Mouse (Mus musculus): ENCODE data around the gene Atg9b. TPM values are rescaled to one million over a fixed set of nuclear protein-coding genes. Genes with fewer than 3 reads are reported as not detected.
A peak's percentile ranks its signal among the peaks of the same experiment; 100 is the strongest.

Gene Atg9b
- polyA plus RNA-seq, 1 experiment from 2014 or later = 1.2 TPM

GRCm38 (mm10) chr5:24350531-24351250 lies 41.3 kb downstream of the Atg9b start:
- peaks cover 83% of the 10 kb centered on the region for H3K4me1 ChIP-seq
- DNase-seq (ENCODE audit: low spot score) = no peak
- peak overlapping the region; percentile 88 for H3K4me3 ChIP-seq
- H3K36me3 ChIP-seq = peaks cover 24% of the 10 kb centered on the region
- H3K9me3 ChIP-seq = no peaks in the 10 kb centered on the region
- H3K27ac ChIP-seq = peak overlapping the region; percentile 99
- WGBS = 23% methylated on average over 15 of the region's 15 CpGs
- peaks cover 35% of the 10 kb centered on the region for H3K27me3 ChIP-seq (ENCODE audit: insufficient read depth, poor library complexity, severe bottlenecking)

- Histone ChIP-seq H3K4me3 (peak overlapping the region; percentile 88), H3K27ac (peak overlapping the region; percentile 99), H3K27me3 (ENCODE audit: insufficient read depth, poor library complexity, severe bottlenecking) (peaks cover 35% of the 10 kb centered on the region), H3K4me1 (peaks cover 89% of the 10 kb centered on the region), H3K36me3 (peaks cover 30% of the 10 kb centered on the region), H3K9me3 (no peaks in the 10 kb centered on the region)
- WGBS = 33% methylated on average over 3 of the region's 3 CpGs
- no peak for DNase-seq (ENCODE audit: low spot score)
These were observed 41.9 kb downstream of the Atg9b start for GRCm38 (mm10) chr5:24350073-24350472.

DNA sequence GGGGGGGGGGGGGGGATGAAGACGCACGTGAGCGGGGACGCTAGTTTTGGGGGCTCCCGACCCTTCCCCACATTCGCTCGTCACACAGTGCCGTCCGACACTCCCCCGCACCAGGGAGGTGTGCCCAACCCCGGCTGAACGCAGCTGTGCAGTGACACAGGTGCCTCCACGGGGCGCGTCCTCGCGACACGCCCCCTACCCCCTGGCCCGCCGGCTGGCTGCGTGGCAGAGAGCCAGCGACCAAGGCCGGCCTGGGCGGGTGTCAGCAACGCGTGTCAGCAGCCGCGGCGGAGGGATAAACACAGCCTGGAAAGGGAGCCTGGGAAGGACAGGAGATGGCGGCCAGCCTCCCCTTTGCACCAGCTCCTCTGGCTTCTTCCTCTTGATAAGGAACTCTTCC lies 43.4 kb downstream of the Atg9b start:
- peak overlapping the region; percentile 99 for H3K27ac ChIP-seq
- peaks cover 90% of the 10 kb centered on the region for H3K4me1 ChIP-seq
- H3K27me3 ChIP-seq (ENCODE audit: insufficient read depth, poor library complexity, severe bottlenecking) = peaks cover 30% of the 10 kb centered on the region
- no peak for DNase-seq (ENCODE audit: low spot score)
- 0% methylated on average over 30 of the region's 30 CpGs for WGBS
- H3K4me3 ChIP-seq = peak overlapping the region; percentile 88
- H3K36me3 ChIP-seq = peaks cover 36% of the 10 kb centered on the region
- H3K9me3 ChIP-seq = no peaks in the 10 kb centered on the region

GRCm38 (mm10) chr5:24348128-24348527 lies 43.8 kb downstream of the Atg9b start:
- Histone ChIP-seq H3K4me3 (peak overlapping the region; percentile 88), H3K27ac (peak overlapping the region; percentile 99), H3K27me3 (ENCODE audit: insufficient read depth, poor library complexity, severe bottlenecking) (peaks cover 27% of the 10 kb centered on the region), H3K4me1 (peaks cover 90% of the 10 kb centered on the region), H3K9me3 (no peaks in the 10 kb centered on the region), H3K36me3 (peaks cover 39% of the 10 kb centered on the region)
- WGBS = under 1% methylated on average over 36 of the region's 41 CpGs
- DNase-seq (ENCODE audit: low spot score) = peak; percentile 92

GRCm38 (mm10) chr5:24347186-24347875 lies 44.6 kb downstream of the Atg9b start:
- H3K27me3 ChIP-seq (ENCODE audit: insufficient read depth, poor library complexity, severe bottlenecking) = peaks cover 24% of the 10 kb centered on the region
- no peaks in the 10 kb centered on the region for H3K9me3 ChIP-seq
- peak overlapping the region; percentile 88 for H3K4me3 ChIP-seq
- H3K36me3 ChIP-seq = peaks cover 39% of the 10 kb centered on the region
- H3K4me1 ChIP-seq = peaks cover 90% of the 10 kb centered on the region
- 0 out of 2 replicates have a peak overlapping the region, but pooled peaks have one; percentile 99 for H3K27ac ChIP-seq
- DNase-seq (ENCODE audit: low spot score) = no peak
- WGBS = 44% methylated on average over 7 of the region's 7 CpGs

DNA sequence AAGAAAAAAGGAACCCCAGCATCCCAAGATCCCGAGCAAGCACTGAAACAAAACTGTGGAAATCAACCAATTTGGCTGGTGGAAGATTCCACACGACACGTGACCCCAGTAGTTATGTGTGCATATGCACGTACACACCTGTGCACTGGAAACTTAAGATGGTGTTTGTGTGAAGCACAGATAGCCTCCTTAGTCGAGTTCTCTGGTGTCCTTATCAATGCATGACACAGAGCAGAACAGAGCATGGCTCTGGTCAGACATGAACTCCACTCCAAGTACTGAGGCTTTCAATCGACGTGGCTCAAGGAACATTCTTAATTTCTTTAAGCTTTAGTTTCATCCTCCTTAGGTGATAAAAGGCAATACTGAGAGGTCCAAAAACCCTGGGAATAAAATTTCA lies 45.6 kb downstream of the Atg9b start:
- Histone ChIP-seq H3K27ac (no peak overlapping the region), H3K4me1 (peaks cover 90% of the 10 kb centered on the region), H3K36me3 (peaks cover 39% of the 10 kb centered on the region), H3K27me3 (ENCODE audit: insufficient read depth, poor library complexity, severe bottlenecking) (peaks cover 21% of the 10 kb centered on the region), H3K9me3 (no peaks in the 10 kb centered on the region), H3K4me3 (no peak overlapping the region)
- 71% methylated on average over 7 of the region's 7 CpGs for WGBS
- DNase-seq (ENCODE audit: low spot score) = no peak

DNA sequence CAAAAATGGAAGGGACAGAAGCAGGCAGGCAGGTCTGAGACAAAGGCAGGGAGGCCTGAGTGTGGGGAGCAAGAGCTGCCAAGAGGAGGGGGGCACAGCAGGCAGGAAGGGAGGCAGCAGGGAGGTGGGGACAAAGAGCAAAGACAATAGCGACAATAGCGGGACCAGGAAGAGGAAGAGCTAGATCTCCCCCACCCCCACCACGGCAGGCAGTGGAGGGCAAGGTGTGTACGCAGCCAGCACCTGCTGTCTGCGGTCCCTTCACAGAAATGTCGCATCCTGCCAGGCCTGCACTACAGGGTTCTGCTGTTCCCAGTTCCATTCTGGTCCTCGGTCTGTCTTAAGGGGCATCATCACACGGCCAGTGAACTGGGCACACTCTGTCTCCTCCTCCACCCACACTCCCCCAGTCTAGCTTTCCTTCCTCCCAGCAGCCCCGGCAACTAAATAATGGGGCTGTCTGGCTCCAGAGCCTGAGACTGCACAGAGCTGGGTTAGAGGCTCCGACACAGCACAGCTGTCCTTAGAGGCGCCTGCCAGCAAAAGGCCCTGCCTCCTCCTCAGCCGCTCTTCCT lies 47.4 kb downstream of the Atg9b start:
- Histone ChIP-seq H3K27ac (peak overlapping the region; percentile 79), H3K36me3 (peaks cover 41% of the 10 kb centered on the region), H3K4me1 (peaks cover 89% of the 10 kb centered on the region), H3K9me3 (no peaks in the 10 kb centered on the region), H3K27me3 (ENCODE audit: insufficient read depth, poor library complexity, severe bottlenecking) (peaks cover 6% of the 10 kb centered on the region), H3K4me3 (peak overlapping the region; percentile 19; the same call in 1 of the 2 replicates)
- WGBS = 20% methylated on average over 12 of the region's 12 CpGs
- no peak for DNase-seq (ENCODE audit: low spot score)

DNA sequence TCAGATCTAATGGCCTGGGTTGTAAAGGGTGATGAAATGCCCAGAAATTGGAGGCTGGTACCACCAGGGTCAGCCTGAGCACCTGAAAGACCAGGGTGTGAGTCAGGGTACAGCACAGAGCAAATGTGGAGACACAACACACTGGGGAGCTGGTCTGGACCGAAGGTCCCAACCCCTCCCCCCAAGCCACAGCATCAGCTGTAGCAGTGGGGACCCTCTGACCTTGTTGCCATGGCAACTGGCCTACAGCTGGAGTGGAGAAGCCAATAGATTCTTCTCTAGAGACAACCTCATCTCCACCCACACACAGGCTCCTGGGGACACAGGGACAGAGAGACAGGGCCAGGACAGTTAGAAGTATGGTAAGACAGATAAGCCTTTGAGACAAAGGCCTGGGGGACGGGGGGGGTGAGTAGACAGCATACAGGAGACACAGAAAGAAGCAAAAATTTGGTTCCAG lies 47.9 kb downstream of the Atg9b start:
- H3K4me3 ChIP-seq = peak overlapping the region; percentile 19
- WGBS = 22% methylated on average over 2 of the region's 2 CpGs
- peaks cover 44% of the 10 kb centered on the region for H3K36me3 ChIP-seq
- no peak for DNase-seq (ENCODE audit: low spot score)
- peak overlapping the region; percentile 79 for H3K27ac ChIP-seq
- H3K27me3 ChIP-seq (ENCODE audit: insufficient read depth, poor library complexity, severe bottlenecking) = peaks cover under 1% of the 10 kb centered on the region; the same call in 1 of the 2 replicates
- H3K9me3 ChIP-seq = no peaks in the 10 kb centered on the region
- H3K4me1 ChIP-seq = peaks cover 89% of the 10 kb centered on the region

DNA sequence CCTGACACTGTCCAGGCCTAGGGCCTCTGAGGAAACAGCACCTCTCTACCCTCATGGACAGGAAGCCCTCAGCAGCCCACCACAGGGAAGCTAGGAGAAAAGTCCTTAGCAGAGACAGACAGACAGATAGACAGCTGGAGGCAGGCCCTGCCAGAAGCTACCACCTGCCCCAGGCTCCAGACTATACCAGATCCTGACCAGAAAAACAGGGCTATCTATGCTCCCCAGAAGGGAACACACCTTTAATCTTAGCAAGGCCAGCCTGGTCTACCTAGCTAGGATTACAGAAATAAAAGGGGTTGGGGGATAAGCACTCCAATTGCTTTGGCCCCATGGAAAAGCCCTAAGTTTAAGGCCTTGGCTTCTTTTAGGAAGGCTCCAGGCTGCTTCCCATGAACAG lies 48.6 kb downstream of the Atg9b start:
- DNase-seq (ENCODE audit: low spot score) = no peak
- Histone ChIP-seq H3K9me3 (no peaks in the 10 kb centered on the region), H3K36me3 (peaks cover 50% of the 10 kb centered on the region), H3K27me3 (ENCODE audit: insufficient read depth, poor library complexity, severe bottlenecking) (no peaks in the 10 kb centered on the region), H3K4me1 (peaks cover 89% of the 10 kb centered on the region), H3K27ac (peak overlapping the region; percentile 79), H3K4me3 (peak overlapping the region; percentile 9; the same call in 1 of the 2 replicates)

DNA sequence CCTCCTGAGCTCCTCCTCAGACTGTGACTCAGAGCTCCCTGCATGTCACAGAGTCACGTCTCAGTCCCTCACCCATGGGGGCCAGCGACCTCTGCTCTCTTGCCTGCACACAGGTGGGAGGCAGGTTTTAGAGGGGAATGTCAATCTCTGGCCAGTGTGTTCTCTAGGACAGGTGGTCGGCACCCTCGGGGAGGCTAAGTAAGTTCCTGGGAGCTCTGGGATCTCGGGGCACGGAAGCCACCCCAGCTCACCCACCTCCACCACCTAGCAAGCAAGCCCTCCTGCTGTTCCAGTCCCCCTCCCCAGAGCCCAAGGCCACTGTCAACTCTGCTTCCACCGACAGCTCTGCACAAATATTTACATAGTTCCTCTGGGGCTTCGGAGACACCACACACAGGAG lies 49.0 kb downstream of the Atg9b start:
- Histone ChIP-seq H3K27me3 (ENCODE audit: insufficient read depth, poor library complexity, severe bottlenecking) (no peaks in the 10 kb centered on the region), H3K27ac (peak overlapping the region; percentile 79), H3K36me3 (peaks cover 50% of the 10 kb centered on the region), H3K9me3 (no peaks in the 10 kb centered on the region), H3K4me1 (peaks cover 89% of the 10 kb centered on the region), H3K4me3 (peak overlapping the region; percentile 5; the same call in 1 of the 2 replicates)
- no peak for DNase-seq (ENCODE audit: low spot score)
- 40% methylated on average over 8 of the region's 8 CpGs for WGBS

- Histone ChIP-seq H3K27ac (peak overlapping the region; percentile 79), H3K4me1 (peaks cover 89% of the 10 kb centered on the region), H3K4me3 (no peak overlapping the region), H3K27me3 (ENCODE audit: insufficient read depth, poor library complexity, severe bottlenecking) (no peaks in the 10 kb centered on the region), H3K36me3 (peaks cover 44% of the 10 kb centered on the region), H3K9me3 (no peaks in the 10 kb centered on the region)
- no peak for DNase-seq (ENCODE audit: low spot score)
- WGBS = 71% methylated on average over 14 of the region's 14 CpGs
These were observed 49.6 kb downstream of the Atg9b start for GRCm38 (mm10) chr5:24342205-24342963.

- peak overlapping the region; percentile 30 for H3K4me3 ChIP-seq
- H3K27ac ChIP-seq = peak overlapping the region; percentile 79
- peaks cover 88% of the 10 kb centered on the region for H3K4me1 ChIP-seq
- no peaks in the 10 kb centered on the region for H3K9me3 ChIP-seq
- H3K36me3 ChIP-seq = peaks cover 22% of the 10 kb centered on the region
- no peak for DNase-seq (ENCODE audit: low spot score)
- no peaks in the 10 kb centered on the region for H3K27me3 ChIP-seq (ENCODE audit: insufficient read depth, poor library complexity, severe bottlenecking)
- 37% methylated on average over 2 of the region's 2 CpGs for WGBS
These were observed 54.1 kb downstream of the Atg9b start for GRCm38 (mm10) chr5:24337821-24338220.

Data from heart, embryonic 10.5 days (tissue).